Mouse (Mus musculus) midbrain, embryonic 10.5 days (tissue): Measurements from ENCODE around the gene Cd200r3. TPM values are rescaled to one million over a fixed set of nuclear protein-coding genes. Genes with fewer than 3 reads are reported as not detected.

ENCODE experiments used
- DNase-seq: peaks from one replicate; pipeline ENCODE4 v3.0.0-alpha.2; 2017; ENCODE audit warnings: low spot score
- H3K27ac ChIP-seq: fragments of 300-500 bp; sonication (generic); replicated peaks from 2 replicates; pipeline ENCODE4 v1.5.1; 2016; ENCODE audit warnings: mild to moderate bottlenecking
- H3K27me3 ChIP-seq: fragments of 300-500 bp; sonication (generic); 2 replicates; pipeline ENCODE4 v1.6.1; 2016; ENCODE audit warnings: low read depth, mild to moderate bottlenecking; ENCODE audit not compliant: poor library complexity, severe bottlenecking
- H3K36me3 ChIP-seq: fragments of 300-500 bp; sonication (generic); 2 replicates; pipeline ENCODE4 v1.6.1; 2016; ENCODE audit warnings: mild to moderate bottlenecking, moderate library complexity
- H3K4me1 ChIP-seq: fragments of 300-500 bp; sonication (generic); 2 replicates; pipeline ENCODE4 v1.6.1; 2016
- H3K4me3 ChIP-seq: fragments of 300-500 bp; sonication (generic); 2 replicates; pipeline ENCODE4 v1.5.1; 2016; ENCODE audit warnings: mild to moderate bottlenecking, moderate library complexity
- H3K9me3 ChIP-seq: fragments of 300-500 bp; sonication (generic); replicated peaks from 2 replicates; pipeline ENCODE4 v1.6.1; 2016; ENCODE audit warnings: mild to moderate bottlenecking
- WGBS: fragments of 180-500 bp; shearing (Covaris S2); methylation state at CpG from one replicate; pipeline ENCODE4 v1.1.7; 2016; 5-methylcytosine and 5-hydroxymethylcytosine counted together
- polyA plus RNA-seq: library from polyadenylated mRNA; unstranded; fragments of >200 nt; fragmentation: Nextera tagmentation; extraction: Ambion mirVana; gene quantifications from 2 replicates; pipeline ENCODE4 v1.2.1, GENCODE M21; 2016

Gene Cd200r3
- not detected in 2 replicates for polyA plus RNA-seq

DNA sequence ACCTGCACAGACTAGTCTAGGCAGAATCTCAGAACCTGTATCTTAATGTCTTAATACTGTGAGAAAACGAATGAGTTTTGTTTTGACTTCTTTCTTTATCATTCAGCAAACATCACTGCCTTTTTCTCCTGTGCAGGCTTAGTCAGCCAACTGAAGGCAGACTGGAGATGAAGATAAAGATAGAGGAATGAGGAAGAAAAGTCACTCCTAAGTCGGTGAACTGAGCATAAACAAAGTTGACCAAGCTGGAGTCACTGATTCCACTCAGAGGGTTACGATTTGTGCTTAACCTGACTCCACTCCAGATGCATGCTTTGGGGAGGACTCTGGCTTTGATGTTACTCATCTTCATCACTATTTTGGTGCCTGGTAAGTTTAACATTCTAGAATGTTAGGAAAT is at the start of gene Cd200r3:
Cd200r3 (plus strand) TSS at position 211 of the 400 bp plus-strand sequence.
- H3K4me3 ChIP-seq = no peak within 1 kb of the TSS
- no peaks in the 10 kb centered on the region for H3K4me1 ChIP-seq
- no peaks in the 10 kb centered on the region for H3K27me3 ChIP-seq
- DNase-seq = no peak
- 83% methylated on average over 3 of the region's 3 CpGs for WGBS
- no peak within 1 kb of the TSS for H3K27ac ChIP-seq
- no peaks in the 10 kb centered on the region for H3K9me3 ChIP-seq
- no peaks in the 10 kb centered on the region for H3K36me3 ChIP-seq

DNA sequence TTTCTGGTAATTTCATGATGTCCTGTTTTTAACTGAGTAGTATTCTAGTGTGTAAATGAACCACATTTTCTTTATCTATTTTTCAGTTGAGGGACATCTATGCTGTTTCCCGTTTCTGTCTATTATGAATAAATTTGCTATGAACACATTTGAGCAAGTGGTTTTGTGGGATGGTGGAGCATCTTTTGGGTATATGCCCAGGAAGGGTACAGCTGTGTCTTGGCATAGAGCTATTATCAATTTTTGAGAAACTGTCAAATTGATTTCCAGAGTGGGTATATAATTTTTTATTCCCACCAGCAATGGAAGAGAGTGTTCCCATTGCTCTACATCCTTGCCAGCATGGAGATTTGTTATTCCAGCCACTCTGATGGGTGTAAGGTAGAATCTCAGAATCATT is 11.5 kb upstream of the Cd200r3 start:
- Histone ChIP-seq H3K4me1 (no peaks in the 10 kb centered on the region), H3K27me3 (no peaks in the 10 kb centered on the region), H3K36me3 (no peaks in the 10 kb centered on the region), H3K9me3 (no peaks in the 10 kb centered on the region), H3K4me3 (no peak overlapping the region), H3K27ac (no peak overlapping the region)
- no peak for DNase-seq
- WGBS = 93% methylated on average over 1 of the region's 1 CpGs

DNA sequence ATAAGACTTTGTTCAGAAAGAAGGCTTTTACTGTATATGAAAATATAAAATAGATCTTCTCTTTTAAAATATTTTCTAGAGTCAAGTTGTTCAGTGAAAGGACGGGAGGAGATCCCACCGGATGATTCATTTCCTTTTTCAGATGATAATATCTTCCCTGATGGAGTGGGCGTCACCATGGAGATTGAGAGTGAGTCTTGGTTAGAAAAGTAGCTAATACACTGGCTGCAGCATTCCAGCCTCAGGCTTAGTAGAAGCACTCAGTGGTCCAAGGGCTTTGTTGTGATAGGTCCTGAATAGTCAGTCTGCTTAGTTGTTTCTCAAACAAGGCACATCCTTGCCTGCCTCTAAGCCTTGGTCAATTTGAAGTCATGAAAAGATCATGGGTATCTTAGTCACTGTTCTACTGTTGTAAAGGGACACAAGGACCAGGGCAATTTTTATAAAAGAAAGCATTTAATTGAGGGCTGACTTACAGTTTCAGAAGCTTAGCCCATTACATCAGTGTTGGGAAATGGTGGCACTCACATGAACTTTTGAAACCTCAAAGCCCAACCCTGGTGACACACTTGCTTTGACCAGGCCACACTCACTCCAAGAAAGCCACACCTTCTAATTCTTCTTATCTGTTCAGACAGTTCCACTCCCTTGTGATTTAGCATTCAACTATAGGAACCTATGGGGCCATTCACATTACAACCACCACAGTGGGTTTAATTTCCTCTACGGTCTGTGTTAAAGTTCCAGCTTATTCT is 8.1 kb downstream of the Cd200r3 start:
- no peak overlapping the region for H3K4me3 ChIP-seq
- H3K9me3 ChIP-seq = no peaks in the 10 kb centered on the region
- H3K36me3 ChIP-seq = no peaks in the 10 kb centered on the region
- no peaks in the 10 kb centered on the region for H3K4me1 ChIP-seq
- DNase-seq = no peak
- H3K27me3 ChIP-seq = no peaks in the 10 kb centered on the region
- H3K27ac ChIP-seq = no peak overlapping the region
- 83% methylated on average over 4 of the region's 4 CpGs for WGBS

DNA sequence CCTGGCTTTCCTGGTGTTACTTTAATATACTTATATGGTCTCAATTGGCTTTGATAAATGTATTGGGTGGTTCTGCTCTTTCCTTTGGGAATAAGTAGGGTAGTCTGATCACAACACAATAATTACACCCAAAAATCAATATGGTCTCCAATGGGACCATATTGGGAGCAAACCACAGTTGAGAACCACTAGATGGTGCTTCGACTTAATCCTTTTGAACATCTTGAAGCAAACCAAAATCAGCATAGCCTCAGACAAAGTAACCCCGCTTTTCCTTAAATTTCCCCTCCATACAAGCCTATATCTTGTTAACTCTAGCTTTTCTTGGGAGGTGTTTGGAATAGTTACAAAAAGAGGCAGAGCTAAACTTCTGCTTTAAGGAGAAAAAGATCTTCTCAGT is 18.8 kb downstream of the Cd200r3 start:
- Histone ChIP-seq H3K27me3 (no peaks in the 10 kb centered on the region), H3K4me1 (no peaks in the 10 kb centered on the region), H3K4me3 (no peak overlapping the region), H3K36me3 (no peaks in the 10 kb centered on the region), H3K27ac (no peak overlapping the region), H3K9me3 (no peaks in the 10 kb centered on the region)
- no peak for DNase-seq
- 85% methylated on average over 2 of the region's 2 CpGs for WGBS

DNA sequence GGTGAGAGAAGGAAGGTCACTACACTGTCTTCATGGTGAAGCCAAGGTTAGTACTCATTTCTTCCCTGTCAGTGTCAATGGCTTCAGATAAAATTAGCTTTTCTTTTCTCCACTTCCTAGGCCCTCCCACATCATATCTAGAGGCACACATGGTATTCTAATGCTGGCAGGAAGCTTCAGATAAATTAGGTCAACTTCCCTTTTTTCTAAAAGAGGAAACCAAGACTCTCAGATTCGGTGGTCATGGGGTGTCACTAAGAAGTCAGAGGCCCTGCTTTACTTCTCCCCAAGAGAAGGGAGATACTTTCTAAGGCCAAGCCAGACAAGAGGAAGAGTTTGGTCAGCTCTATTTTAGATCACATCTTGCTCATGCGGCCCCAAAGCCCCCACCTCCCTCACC is 19.3 kb downstream of the Cd200r3 start:
- H3K27me3 ChIP-seq = no peaks in the 10 kb centered on the region
- no peaks in the 10 kb centered on the region for H3K36me3 ChIP-seq
- H3K4me1 ChIP-seq = no peaks in the 10 kb centered on the region
- no peak for DNase-seq
- no peak overlapping the region for H3K27ac ChIP-seq
- 72% methylated on average over 2 of the region's 2 CpGs for WGBS
- no peaks in the 10 kb centered on the region for H3K9me3 ChIP-seq
- no peak overlapping the region for H3K4me3 ChIP-seq

DNA sequence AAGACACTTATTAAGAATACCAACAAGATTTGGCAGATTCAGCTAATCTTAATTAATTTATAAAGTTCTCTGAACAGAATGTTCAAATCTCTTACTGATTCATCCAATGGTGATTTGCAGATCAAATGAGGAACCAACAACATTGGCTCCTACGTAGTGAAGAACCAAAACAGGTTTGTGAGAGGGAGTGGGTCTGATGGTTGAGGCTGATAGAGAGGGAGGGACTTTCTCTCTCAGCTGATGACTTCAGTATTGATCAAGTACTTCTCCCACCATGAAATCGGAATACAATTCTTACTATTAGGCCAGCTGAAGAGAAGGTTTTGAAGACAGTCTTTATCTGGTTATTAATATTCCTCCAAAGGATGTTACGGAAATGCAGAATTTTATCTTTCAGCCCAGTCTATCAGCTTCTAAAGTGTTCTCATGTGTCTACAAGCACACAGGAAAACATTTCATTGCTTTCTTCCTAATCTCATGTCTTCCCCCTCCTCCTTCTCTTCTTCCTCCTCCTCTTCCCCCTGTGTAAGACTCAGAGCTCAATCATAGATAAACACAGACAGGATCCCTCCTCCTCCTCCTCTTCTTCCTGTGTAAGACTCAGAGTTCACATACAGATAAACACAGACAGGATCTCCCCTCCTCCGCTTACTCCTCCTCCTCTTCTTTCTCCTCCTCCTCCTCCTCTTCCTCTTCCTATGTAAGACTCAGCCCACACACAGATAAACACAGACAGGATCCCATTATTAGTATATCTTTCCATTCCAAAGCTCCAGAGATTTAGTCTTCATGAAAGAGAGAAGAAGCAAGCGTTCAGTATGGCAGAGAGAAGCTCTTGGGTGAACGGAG is 21.3 kb downstream of the Cd200r3 start:
- no peaks in the 10 kb centered on the region for H3K9me3 ChIP-seq
- no peak overlapping the region for H3K4me3 ChIP-seq
- 89% methylated on average over 6 of the region's 6 CpGs for WGBS
- H3K27me3 ChIP-seq = no peaks in the 10 kb centered on the region
- no peaks in the 10 kb centered on the region for H3K36me3 ChIP-seq
- no peak for DNase-seq
- H3K4me1 ChIP-seq = no peaks in the 10 kb centered on the region
- no peak overlapping the region for H3K27ac ChIP-seq

DNA sequence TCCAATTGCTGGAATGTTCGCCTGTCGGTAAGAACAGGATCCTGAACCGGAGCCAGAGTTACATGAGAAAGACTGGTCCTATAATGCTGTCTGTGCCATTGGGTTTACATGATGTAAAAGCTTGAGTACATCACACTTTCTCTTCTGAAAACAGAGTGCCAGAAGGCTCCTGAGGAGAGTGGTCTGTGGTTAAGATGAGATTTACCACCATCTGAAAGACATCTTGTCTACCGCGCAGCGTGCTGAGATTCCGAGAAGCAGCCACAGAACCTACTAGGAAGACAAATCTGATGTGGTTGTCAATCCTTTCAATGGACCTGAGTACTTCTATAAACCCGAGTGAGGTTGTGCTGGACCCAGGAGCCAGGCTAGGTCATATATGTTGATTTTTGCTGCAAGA is 21.9 kb downstream of the Cd200r3 start:
- H3K36me3 ChIP-seq = no peaks in the 10 kb centered on the region
- no peaks in the 10 kb centered on the region for H3K27me3 ChIP-seq
- 95% methylated on average over 8 of the region's 8 CpGs for WGBS

DNA sequence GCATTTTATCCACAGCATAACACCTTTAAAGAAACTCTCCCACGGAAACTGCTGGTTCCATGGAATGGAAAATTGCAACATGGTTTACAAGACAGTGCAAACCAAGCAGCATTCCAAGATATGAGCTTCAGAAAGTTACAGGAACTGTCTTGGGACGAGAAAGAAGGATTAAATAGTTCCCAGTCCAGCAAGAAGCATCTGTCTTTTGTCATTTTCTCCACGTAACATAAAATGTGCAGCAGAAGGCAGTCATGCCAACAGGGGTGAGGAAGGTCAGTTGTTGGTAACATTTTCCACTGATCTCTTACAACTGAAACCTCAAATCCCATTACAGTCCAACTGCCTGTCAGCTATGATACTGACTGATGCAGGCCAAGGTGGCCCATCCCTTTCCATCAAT is 22.4 kb downstream of the Cd200r3 start:
- no peaks in the 10 kb centered on the region for H3K27me3 ChIP-seq
- no peaks in the 10 kb centered on the region for H3K9me3 ChIP-seq
- no peaks in the 10 kb centered on the region for H3K4me1 ChIP-seq
- no peak overlapping the region for H3K27ac ChIP-seq
- no peaks in the 10 kb centered on the region for H3K36me3 ChIP-seq
- 84% methylated on average over 3 of the region's 3 CpGs for WGBS
- no peak for DNase-seq
- no peak overlapping the region for H3K4me3 ChIP-seq

More for the DNA sequence above, 21.9 kb downstream of the Cd200r3 start:
- H3K4me1 ChIP-seq = no peaks in the 10 kb centered on the region
- no peaks in the 10 kb centered on the region for H3K9me3 ChIP-seq
- no peak overlapping the region for H3K4me3 ChIP-seq
- no peak overlapping the region for H3K27ac ChIP-seq
- no peak for DNase-seq

DNA sequence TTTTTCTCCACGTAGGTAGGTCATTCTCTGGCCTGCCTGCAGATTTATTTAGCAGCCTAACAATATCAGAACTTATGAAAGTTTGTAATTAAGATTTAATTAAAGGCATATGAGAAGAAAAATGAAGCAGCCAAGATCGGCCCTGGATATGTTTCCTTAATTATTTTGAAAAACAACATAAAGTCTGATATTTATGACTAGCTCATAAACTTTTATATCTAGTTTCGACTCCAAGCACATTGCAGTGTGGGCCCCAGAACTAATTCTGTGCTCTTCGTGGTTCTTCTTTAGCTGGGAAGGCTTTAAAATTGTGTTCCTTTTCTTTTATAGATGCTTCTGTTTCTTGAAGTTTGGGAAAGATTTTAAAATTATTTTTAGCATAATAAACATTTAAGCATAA is 23.4 kb downstream of the Cd200r3 start:
- H3K27ac ChIP-seq = no peak overlapping the region
- WGBS = 86% methylated on average over 4 of the region's 4 CpGs
- no peaks in the 10 kb centered on the region for H3K27me3 ChIP-seq
- no peaks in the 10 kb centered on the region for H3K9me3 ChIP-seq
- H3K4me1 ChIP-seq = no peaks in the 10 kb centered on the region
- DNase-seq = no peak
- no peak overlapping the region for H3K4me3 ChIP-seq
- H3K36me3 ChIP-seq = no peaks in the 10 kb centered on the region

DNA sequence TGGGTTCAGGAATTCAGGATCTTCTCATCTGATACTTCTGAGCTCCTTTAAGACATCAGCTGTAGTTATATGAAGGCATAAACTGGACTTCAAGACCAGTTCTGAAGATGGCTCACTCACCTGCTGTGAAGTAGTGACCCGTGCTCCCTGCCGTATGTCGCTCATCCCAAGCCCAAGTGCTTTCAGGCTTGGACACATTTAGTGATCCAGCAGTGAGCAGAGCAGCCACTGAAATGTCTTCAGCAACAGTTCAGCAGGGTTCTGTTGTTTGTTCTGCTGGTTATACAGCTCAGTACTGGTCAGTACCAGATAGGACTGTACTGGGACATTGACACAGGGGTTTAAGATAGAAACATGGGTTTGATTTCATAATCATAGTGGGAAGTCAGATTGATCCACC is 24.6 kb downstream of the Cd200r3 start:
- 87% methylated on average over 3 of the region's 3 CpGs for WGBS
- H3K4me3 ChIP-seq = no peak overlapping the region
- no peak overlapping the region for H3K27ac ChIP-seq
- H3K27me3 ChIP-seq = no peaks in the 10 kb centered on the region
- no peaks in the 10 kb centered on the region for H3K9me3 ChIP-seq
- H3K4me1 ChIP-seq = no peaks in the 10 kb centered on the region
- no peaks in the 10 kb centered on the region for H3K36me3 ChIP-seq
- no peak for DNase-seq

DNA sequence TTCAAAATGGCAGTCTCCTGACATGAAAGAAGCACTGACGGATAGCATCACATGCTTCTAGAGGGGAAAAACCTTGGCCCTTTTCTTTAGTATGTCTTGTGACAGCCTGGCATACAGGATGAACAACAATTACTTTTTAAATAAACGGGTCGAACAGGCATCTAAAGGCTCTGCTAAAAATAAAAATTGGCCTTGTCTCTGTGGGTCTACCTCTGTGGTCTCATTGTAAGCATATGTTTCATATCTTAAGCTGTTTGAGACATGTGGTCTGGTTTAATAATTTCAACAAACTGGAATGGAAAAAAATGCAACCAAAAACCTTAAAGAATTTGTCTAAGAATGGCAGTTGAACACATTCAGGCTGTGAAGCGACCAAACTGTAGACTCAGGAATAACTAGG is 27.4 kb downstream of the Cd200r3 start:
- Histone ChIP-seq H3K27ac (no peak overlapping the region), H3K4me1 (no peaks in the 10 kb centered on the region), H3K9me3 (no peaks in the 10 kb centered on the region), H3K36me3 (no peaks in the 10 kb centered on the region), H3K27me3 (no peaks in the 10 kb centered on the region), H3K4me3 (no peak overlapping the region)
- DNase-seq = no peak
- 78% methylated on average over 4 of the region's 4 CpGs for WGBS

DNA sequence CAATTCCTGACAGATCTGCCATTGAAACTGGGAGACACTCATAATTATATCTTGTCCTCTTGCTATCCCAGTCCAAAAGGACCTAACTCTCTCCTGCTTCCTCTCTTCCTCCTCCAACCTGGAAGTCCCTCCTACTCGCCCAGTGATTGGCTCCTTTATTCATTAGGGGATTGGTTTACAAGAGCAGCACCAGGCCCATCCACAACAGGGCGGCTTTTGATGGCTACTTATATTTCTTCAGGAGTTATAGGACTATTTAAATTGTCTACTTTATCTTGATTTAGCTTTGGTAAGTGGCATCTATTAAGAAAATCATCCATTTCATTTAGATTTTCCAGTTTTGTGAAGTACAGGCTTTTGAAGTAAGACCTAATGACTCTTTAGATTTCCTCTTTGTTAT is 30.6 kb downstream of the Cd200r3 start:
- H3K27me3 ChIP-seq = no peaks in the 10 kb centered on the region
- no peak overlapping the region for H3K27ac ChIP-seq
- H3K9me3 ChIP-seq = no peaks in the 10 kb centered on the region
- 80% methylated on average over 2 of the region's 2 CpGs for WGBS
- no peak overlapping the region for H3K4me3 ChIP-seq
- no peaks in the 10 kb centered on the region for H3K4me1 ChIP-seq
- no peaks in the 10 kb centered on the region for H3K36me3 ChIP-seq
- DNase-seq = no peak

DNA sequence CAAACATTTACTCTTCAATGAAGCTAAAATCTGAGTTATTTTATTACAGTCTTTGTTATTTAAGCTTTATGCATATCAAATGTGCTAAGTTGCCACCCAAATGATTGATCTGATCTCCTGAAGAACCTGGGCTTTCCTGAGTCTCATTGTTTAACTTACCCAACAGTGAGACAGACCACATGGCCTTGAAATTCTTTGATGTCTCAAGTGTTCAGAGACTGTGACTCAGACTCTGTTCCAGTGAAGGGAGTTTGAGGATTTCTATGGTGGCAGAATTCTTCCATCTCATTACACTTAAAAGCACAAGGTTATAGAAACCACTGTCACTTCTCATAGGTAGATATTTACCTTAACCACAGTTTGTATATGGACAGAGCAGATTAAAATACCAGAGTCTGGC is 32.6 kb downstream of the Cd200r3 start:
- no peaks in the 10 kb centered on the region for H3K9me3 ChIP-seq
- no peak overlapping the region for H3K27ac ChIP-seq
- no peak overlapping the region for H3K4me3 ChIP-seq
- no peaks in the 10 kb centered on the region for H3K36me3 ChIP-seq
- H3K27me3 ChIP-seq = no peaks in the 10 kb centered on the region
- no peaks in the 10 kb centered on the region for H3K4me1 ChIP-seq
- DNase-seq = no peak
